Mouse (Mus musculus) gastrocnemius, postnatal 4 days (tissue): ENCODE data around the gene Gm49358. TPM values are rescaled to one million over a fixed set of nuclear protein-coding genes. Genes with fewer than 3 reads are reported as not detected.
A peak's percentile ranks its signal among the peaks of the same experiment; 100 is the strongest.

Experiments used
- DNase-seq, 2 experiments: peaks; one replicate each; pipeline ENCODE4 v3.0.0; 2021 to 2022; ENCODE audit warnings: low spot score in 2 of 2, mixed read lengths in 2 of 2
- total RNA-seq, 2 experiments: library from RNA; stranded (reverse); gene quantifications; 2 replicates each; pipeline ENCODE4 v1.2.3; 2021

Gm49358 gene
- total RNA-seq, 2 experiments from 2014 or later, result 4.6 to 6.6 TPM

GRCm38 (mm10) chr10:86777614-86778319 lies 14.0 kb downstream of the Gm49358 start:
- DNase-seq, result no peak

- DNase-seq, result peak; percentile 92 to 96
Observed at GRCm38 (mm10) chr10:86778398-86779116, 14.8 kb downstream of the Gm49358 start, which contains the start of gene Nt5dc3. Gene Nt5dc3, plus strand, starts transcription at chr10:86779005.

- peak in 1 of 2 experiments; percentile 40 for DNase-seq
Observed at GRCm38 (mm10) chr10:86779117-86779755, 15.5 kb downstream of the Gm49358 start.

DNA sequence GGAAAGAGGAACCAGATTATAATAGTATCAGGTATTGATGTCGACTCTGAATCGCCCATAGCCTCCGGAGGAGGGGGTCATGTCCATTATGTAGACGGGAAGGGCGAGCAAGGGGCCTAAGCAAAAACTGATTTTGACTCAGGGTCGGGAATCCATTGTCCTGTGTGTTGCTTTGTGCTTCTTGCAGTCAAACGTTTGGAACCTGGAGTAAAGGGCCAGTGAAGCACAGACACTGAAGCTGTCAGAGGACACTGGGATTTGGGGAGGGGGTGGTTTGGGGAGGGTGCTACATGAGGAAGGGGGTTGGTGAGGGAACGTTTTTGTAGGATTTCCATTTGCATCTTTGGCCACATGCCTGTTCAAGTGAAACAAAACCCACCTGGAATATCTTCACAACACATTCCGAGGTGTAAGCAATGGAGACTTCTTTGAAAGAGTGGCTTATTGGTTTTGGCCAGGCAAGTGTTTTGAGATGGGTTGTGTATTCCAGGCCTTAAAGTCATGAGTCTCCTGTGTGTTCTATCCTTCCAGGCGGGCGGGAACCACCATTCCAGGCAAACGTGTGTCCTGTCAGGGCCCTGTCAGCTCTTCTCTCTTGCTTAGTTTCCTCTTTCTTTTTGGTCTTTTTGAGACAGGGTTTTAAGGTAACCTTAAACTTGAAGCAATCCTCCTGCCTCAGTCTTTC lies 16.2 kb downstream of the Gm49358 start:
- no peak for DNase-seq

DNA sequence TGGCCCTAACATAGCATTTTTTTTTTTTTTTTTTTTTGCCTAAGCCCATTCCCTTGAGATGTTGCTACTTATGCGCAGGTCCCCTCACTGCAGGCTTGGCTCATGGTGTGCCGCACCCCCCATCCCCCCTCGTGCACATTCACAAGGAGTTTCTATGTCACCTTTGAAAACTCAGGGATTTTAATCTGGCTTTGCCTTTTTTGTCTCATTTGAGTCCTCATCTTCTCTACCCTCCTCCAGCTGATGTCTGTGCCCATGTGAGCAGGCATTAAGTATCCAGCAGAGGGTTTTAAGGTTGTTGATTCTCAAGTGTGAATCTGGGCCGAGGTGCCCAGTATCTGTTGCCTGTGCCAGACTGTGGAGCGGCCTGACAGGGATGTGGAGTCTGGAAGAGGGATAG lies 17.9 kb downstream of the Gm49358 start:
- DNase-seq, result no peak

- DNase-seq, result no peak
Observed at GRCm38 (mm10) chr10:86782656-86783055, 18.9 kb downstream of the Gm49358 start.

DNA sequence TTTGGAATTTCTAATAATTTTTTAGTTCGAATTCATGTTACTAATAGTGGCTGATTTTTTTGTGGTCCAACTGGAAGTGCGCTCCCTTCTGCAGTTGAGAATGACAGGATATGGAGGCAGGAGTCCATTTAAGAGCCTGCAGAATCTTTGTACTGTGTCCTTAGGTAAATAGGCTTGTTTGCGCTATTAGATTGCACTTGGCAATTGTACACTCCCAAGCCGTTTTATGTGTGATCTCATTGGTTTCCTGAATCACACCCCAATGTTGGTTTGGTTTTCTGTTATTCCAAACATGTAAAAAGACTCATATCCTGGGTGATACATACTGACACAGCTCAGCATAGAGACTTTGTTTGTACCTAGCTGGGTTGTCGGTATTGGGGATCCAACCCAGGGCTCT lies 19.8 kb downstream of the Gm49358 start:
- DNase-seq, result no peak

GRCm38 (mm10) chr10:86784126-86784675 lies 20.4 kb downstream of the Gm49358 start:
- no peak for DNase-seq

DNA sequence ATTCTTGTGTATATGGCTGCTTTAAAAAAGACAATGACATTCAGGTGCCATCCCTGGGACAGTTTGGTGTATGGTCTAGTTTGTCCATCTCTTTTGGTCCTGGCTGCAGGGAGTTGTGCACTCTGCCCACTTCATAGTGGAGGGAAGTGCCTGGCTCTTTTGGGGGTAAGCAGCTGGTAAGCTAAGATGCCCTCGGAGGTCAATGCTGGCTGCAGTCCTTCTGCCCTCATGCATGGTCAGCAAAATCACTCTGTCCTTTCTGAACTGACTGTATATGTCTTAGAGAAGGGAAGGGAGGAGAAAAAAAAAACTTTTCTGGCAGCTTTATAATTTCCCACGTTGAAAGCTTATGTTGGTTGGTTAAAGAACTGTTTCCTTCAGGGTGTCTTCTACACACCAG lies 21.6 kb downstream of the Gm49358 start:
- DNase-seq, result no peak

GRCm38 (mm10) chr10:86786083-86786482 lies 22.3 kb downstream of the Gm49358 start:
- DNase-seq, result no peak

DNA sequence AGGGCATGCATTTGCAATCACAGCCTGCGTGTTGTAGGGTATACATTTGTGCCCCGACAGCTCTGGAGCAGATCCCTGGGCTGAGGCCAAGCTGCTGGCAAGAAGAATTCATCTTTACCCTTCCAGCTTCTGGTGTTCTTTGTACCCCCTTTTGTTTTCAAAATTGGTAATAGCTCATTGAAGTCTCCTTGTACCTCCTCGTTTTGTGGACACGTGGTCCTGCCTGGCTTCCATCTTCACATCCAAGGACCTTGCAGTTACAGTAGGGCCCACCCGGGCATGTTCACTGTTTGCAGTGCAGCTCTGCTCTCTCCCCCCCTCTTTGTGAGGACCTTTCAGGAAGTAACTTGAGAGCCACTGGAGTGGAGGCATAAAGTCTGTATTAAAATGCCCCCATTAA lies 24.4 kb downstream of the Gm49358 start:
- no peak for DNase-seq

GRCm38 (mm10) chr10:86789146-86789672 lies 25.4 kb downstream of the Gm49358 start:
- DNase-seq, result no peak

DNA sequence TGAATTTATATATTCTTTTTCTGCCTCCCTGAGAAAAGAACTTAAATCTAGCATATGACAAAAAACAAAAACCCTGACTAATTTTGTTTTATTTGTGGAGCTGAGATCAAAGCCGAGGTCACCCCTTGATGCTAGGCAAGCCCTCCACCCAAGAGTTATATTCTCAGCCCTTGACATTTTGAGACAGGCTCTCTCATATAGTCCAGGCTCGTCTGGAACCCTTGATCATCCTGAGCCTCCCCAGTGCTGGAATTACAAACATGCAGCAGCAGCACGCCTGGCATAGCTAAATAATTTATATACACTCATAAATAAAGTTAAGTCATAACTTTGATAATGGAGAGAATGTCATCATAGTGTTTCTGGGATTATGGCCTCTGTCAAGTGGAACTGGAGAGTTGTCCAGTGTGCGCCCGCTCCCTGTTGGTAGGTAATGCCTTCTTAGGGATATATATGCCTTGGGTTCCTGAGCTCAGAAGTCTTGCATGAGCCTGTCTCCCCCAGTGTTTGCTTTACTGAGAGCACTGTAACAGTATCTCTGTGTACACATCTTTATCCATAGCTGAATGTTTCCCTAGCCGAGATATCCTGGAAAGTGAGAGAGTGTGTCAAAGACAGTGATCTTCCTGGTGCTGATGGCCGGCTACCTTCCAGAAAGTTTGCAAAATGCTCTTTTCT lies 27.9 kb downstream of the Gm49358 start:
- DNase-seq, result no peak

DNA sequence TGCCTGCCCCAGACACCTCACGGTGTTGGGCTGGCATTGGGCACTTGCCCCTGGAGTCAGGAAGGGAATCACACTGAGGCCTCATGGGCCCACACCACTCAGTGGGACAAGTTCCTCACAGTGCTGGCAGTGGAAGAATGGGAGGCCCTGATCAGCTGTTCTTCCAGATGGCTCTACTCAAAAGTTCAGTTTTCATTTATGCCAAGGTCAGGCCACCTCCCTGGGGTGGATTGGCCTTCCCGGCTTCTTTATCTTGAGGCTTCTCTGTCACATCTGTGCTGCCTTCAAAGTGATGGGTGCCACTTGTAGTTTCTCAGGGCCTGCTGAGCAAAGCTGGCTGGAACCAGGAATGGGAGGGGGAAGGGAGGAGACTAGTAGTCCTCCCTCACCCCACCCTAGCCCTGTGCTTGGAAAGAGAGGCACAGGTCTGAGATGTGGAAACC lies 29.8 kb downstream of the Gm49358 start:
- no peak for DNase-seq

- DNase-seq, result no peak
Observed at GRCm38 (mm10) chr10:86794196-86794595, 30.4 kb downstream of the Gm49358 start.

- no peak for DNase-seq
Observed at GRCm38 (mm10) chr10:86794794-86795535, 31.2 kb downstream of the Gm49358 start.

GRCm38 (mm10) chr10:86796073-86796741 lies 32.4 kb downstream of the Gm49358 start:
- no peak for DNase-seq

GRCm38 (mm10) chr10:86807362-86807761 lies 43.6 kb downstream of the Gm49358 start:
- DNase-seq, result no peak
